Comparison of ENCODE assay signal across 18 mouse cellular contexts in genomic region chr5:134294606-134295005, GRCm38 (mm10). TPM values are rescaled to one million over a fixed set of nuclear protein-coding genes. Genes with fewer than 3 reads are reported as not detected.
DNase-seq lines count a peak whose midpoint lies in the region; ATAC-seq and TF ChIP-seq lines count a peak whose summit lies in the region.
"Had no signal": no experiment of that assay in that cellular context is flagged by ENCODE, and none has a peak within 500 bp of the region (broad histone marks: within the 10 kb centered on the region; RNA-seq: fewer than 3 reads in every experiment).

No protein-coding gene starts in this region.

- H3K4me3 ChIP-seq in kidney, adult 2 months (ENCODE audit: insufficient read depth, low read depth, low read length) = no peak overlapping the region
- no peak overlapping the region for H3K4me3 ChIP-seq in kidney, embryonic 15.5 days (replicated peaks)
- H3K4me3 ChIP-seq in forebrain, embryonic 16.5 days (replicated peaks; ENCODE audit: low read length) = no peak overlapping the region
- H3K4me3 ChIP-seq: embryonic facial prominence, embryonic 10.5 days; forebrain, embryonic 13.5 days; heart, adult 2 months; heart, embryonic 15.5 days; hindbrain, embryonic 10.5 days had no signal

- H3K4me1 ChIP-seq in kidney, adult 2 months (ENCODE audit: control insufficient read depth, insufficient read depth, low read length) = peaks cover 8% of the 10 kb centered on the region; the same call in 1 of the 2 replicates
- 0 out of 2 replicates have a peak, but pooled peaks cover 5% of the 10 kb centered on the region for H3K4me1 ChIP-seq in kidney, embryonic 15.5 days
- H3K4me1 ChIP-seq in forebrain, embryonic 16.5 days (replicated peaks; ENCODE audit: control insufficient read depth, insufficient read depth, low read length) = no peaks in the 10 kb centered on the region
- H3K4me1 ChIP-seq: embryonic facial prominence, embryonic 10.5 days; forebrain, embryonic 13.5 days; heart, embryonic 15.5 days; hindbrain, embryonic 10.5 days had no signal

- peak; percentile 80 for DNase-seq in kidney, adult 2 months
- DNase-seq in kidney, adult 9 months = peak; percentile 77
- DNase-seq in kidney, postnatal 10 days = peak; percentile 58
- no peak for DNase-seq in frontal cortex, postnatal 10 days (ENCODE audit: low spot score in 2 of 2)
- DNase-seq in natural killer cell, adult 2 months (ENCODE audit: low spot score in 2 of 2) = no peak
- DNase-seq: adrenal gland, postnatal 10 days; cerebellum, adult 18-20 months; cerebellum, adult 9-11 months; gastrocnemius, postnatal 14 days; heart, adult 2 months had no signal

- H3K36me3 ChIP-seq in kidney, adult 2 months (ENCODE audit: control insufficient read depth, insufficient read depth, low read length) = no peaks in the 10 kb centered on the region
- peaks cover 91% of the 10 kb centered on the region for H3K36me3 ChIP-seq in kidney, embryonic 15.5 days
- peaks cover 17% of the 10 kb centered on the region; the same call in 1 of the 2 replicates for H3K36me3 ChIP-seq in forebrain, embryonic 16.5 days (ENCODE audit: control insufficient read depth, insufficient read depth)

- no peak overlapping the region for H3K9ac ChIP-seq in kidney, embryonic 15.5 days
- no peak overlapping the region for H3K9ac ChIP-seq in forebrain, embryonic 16.5 days (replicated peaks; ENCODE audit: low read depth, low read length)
- H3K9ac ChIP-seq: forebrain, embryonic 13.5 days; heart, embryonic 15.5 days; hindbrain, embryonic 14.5 days had no signal

- TF ChIP-seq CTCF in kidney, adult 2 months (conservative IDR thresholded peaks at IDR 0.05; ENCODE audit: insufficient read depth, insufficient read length, low read depth, low read length) = no peak

- no peaks in the 10 kb centered on the region for H3K27me3 ChIP-seq in kidney, adult 2 months (replicated peaks; ENCODE audit: control insufficient read depth, insufficient read depth, low read length)
- H3K27me3 ChIP-seq in kidney, embryonic 15.5 days = no peaks in the 10 kb centered on the region
- H3K27me3 ChIP-seq in forebrain, embryonic 16.5 days (replicated peaks; ENCODE audit: control insufficient read depth, insufficient read depth, low read length) = no peaks in the 10 kb centered on the region
- H3K27me3 ChIP-seq: forebrain, embryonic 13.5 days; heart, embryonic 15.5 days had no signal

- WGBS in kidney, adult 2 months = 49% methylated on average over 7 of the region's 7 CpGs
- 84% methylated on average over 7 of the region's 7 CpGs for WGBS in kidney, embryonic 15.5 days
- whole genome bisulfite sequencing in forebrain, embryonic 16.5 days = 95% methylated on average over 7 of the region's 7 CpGs

- TF ChIP-seq POLR2A in kidney, adult 2 months (IDR thresholded peaks at IDR 0.05; ENCODE audit: low read depth, low read length) = no peak

- ATAC-seq in kidney, embryonic 15.5 days (replicated peaks; ENCODE audit: low FRiP score) = no peak
- no peak for ATAC-seq in forebrain, embryonic 16.5 days
- ATAC-seq: forebrain, embryonic 13.5 days had no signal

- no peak overlapping the region for H3K4me2 ChIP-seq in kidney, embryonic 15.5 days
- no peak overlapping the region for H3K4me2 ChIP-seq in forebrain, embryonic 16.5 days (ENCODE audit: low read length)
- H3K4me2 ChIP-seq: forebrain, embryonic 13.5 days; heart, embryonic 11.5 days; heart, embryonic 15.5 days; hindbrain, embryonic 14.5 days had no signal

- H3K9me3 ChIP-seq in kidney, embryonic 15.5 days (replicated peaks) = no peaks in the 10 kb centered on the region
- H3K9me3 ChIP-seq in forebrain, embryonic 16.5 days (ENCODE audit: control insufficient read depth, low read length) = no peaks in the 10 kb centered on the region
- H3K9me3 ChIP-seq: forebrain, embryonic 13.5 days; heart, embryonic 15.5 days had no signal

- 0 out of 2 replicates have a peak overlapping the region, but pooled peaks have one; percentile 58 for H3K27ac ChIP-seq in kidney, adult 2 months (ENCODE audit: insufficient read depth, low read depth, low read length)
- no peak overlapping the region for H3K27ac ChIP-seq in kidney, embryonic 15.5 days
- no peak overlapping the region for H3K27ac ChIP-seq in forebrain, embryonic 16.5 days (ENCODE audit: low read length)
- H3K27ac ChIP-seq: embryonic facial prominence, embryonic 10.5 days; forebrain, embryonic 13.5 days; heart, adult 2 months; heart, embryonic 15.5 days; hindbrain, embryonic 10.5 days; hindbrain, embryonic 14.5 days had no signal

RNA-seq across cellular contexts. Expression of gene Gtf2i, which starts 20.0 kb away (rescaled TPM):
- 86.4 and 103 TPM in 2 replicates for polyA plus RNA-seq in kidney, adult 2 months (2012; rRNA removed)
- polyA plus RNA-seq in kidney, embryonic 15.5 days (2015; fragmentation: Nextera tagmentation; extraction: Ambion mirVana) = 196 and 197 TPM in 2 replicates
- polyA plus RNA-seq in forebrain, embryonic 16.5 days (2015; fragmentation: Nextera tagmentation; extraction: Ambion mirVana) = 168 and 187 TPM in 2 replicates

Comparison
In these comparisons a context has a peak if more than half of its experiments do, and no peak if none do; other contexts are left out.
1. DNase-seq: peak in kidney, adult 2 months (single experiment), kidney, adult 9 months (single experiment) and kidney, postnatal 10 days (single experiment); none in frontal cortex, postnatal 10 days (0 of 2) and natural killer cell, adult 2 months (0 of 2).